Mouse (Mus musculus): ENCODE data around the gene Gucd1. TPM values are rescaled to one million over a fixed set of nuclear protein-coding genes. Genes with fewer than 3 reads are reported as not detected.

The Gucd1 gene
- polyA plus RNA-seq, 1 experiment from 2014 or later, result 30.0 TPM

- Histone ChIP-seq H3K4me3 (ENCODE audit: low read depth, low read length) (no peak overlapping the region), H3K4me1 (replicated peaks; ENCODE audit: control insufficient read depth, insufficient read depth, low read length) (no peaks in the 10 kb centered on the region; the same call in 1 of the 2 replicates), H3K4me2 (ENCODE audit: low read depth, low read length, severe bottlenecking) (no peak overlapping the region), H3K9ac (ENCODE audit: low read length) (no peak overlapping the region), H3K27ac (ENCODE audit: low read depth, low read length) (no peak overlapping the region), H3K9me3 (ENCODE audit: control insufficient read depth, low read length) (no peaks in the 10 kb centered on the region), H3K36me3 (ENCODE audit: control insufficient read depth, insufficient read depth, low read length) (no peaks in the 10 kb centered on the region), H3K27me3 (ENCODE audit: control insufficient read depth, insufficient read depth, low read length) (no peaks in the 10 kb centered on the region)
- ATAC-seq (replicated peaks; ENCODE audit: low FRiP score) (no peak), DNase-seq (ENCODE audit: low spot score) (no peak)
- 67% methylated on average over 12 of the region's 12 CpGs for WGBS
Measured at GRCm38 (mm10) chr10:75551175-75551574, 33.4 kb upstream of the Gucd1 start.

- Histone ChIP-seq H3K4me3 (ENCODE audit: low read depth, low read length) (no peak overlapping the region), H3K36me3 (ENCODE audit: control insufficient read depth, insufficient read depth, low read length) (no peaks in the 10 kb centered on the region), H3K27ac (ENCODE audit: low read depth, low read length) (no peak overlapping the region), H3K4me1 (replicated peaks; ENCODE audit: control insufficient read depth, insufficient read depth, low read length) (no peaks in the 10 kb centered on the region), H3K27me3 (ENCODE audit: control insufficient read depth, insufficient read depth, low read length) (no peaks in the 10 kb centered on the region), H3K9me3 (ENCODE audit: control insufficient read depth, low read length) (0 out of 2 replicates have a peak, but pooled peaks cover 2% of the 10 kb centered on the region), H3K9ac (ENCODE audit: low read length) (no peak overlapping the region), H3K4me2 (ENCODE audit: low read depth, low read length, severe bottlenecking) (no peak overlapping the region)
- 86% methylated on average over 7 of the region's 7 CpGs for WGBS
- ATAC-seq (replicated peaks; ENCODE audit: low FRiP score), result no peak
- no peak for DNase-seq (ENCODE audit: low spot score)
Measured at GRCm38 (mm10) chr10:75549886-75550285, 32.1 kb upstream of the Gucd1 start.

DNA sequence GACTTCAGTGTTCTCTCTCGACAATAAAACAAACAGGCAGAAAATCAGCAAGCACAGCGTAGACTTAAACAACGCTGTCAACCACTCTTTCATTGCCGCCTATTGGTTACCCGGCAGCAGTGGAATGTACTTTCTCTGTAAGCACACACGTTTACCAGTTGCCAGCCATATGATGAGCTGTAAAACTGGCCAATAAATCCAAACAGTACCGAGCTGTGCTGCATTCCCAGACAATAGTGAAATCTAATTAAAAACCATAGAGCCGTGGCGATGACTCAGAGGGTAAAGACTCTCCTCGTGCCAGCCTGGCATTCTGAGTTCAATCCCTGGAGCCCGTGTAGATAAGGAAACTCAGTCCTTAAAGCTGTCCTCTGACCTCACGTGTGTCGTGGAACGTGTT is 30.7 kb upstream of the Gucd1 start:
- ATAC-seq (replicated peaks; ENCODE audit: low FRiP score) (no peak), DNase-seq (ENCODE audit: low spot score) (no peak)
- 82% methylated on average over 14 of the region's 14 CpGs for WGBS

GRCm38 (mm10) chr10:75547901-75548300 is 30.1 kb upstream of the Gucd1 start:
- DNase-seq (ENCODE audit: low spot score) (no peak), ATAC-seq (replicated peaks; ENCODE audit: low FRiP score) (no peak)
- Histone ChIP-seq H3K27ac (ENCODE audit: low read depth, low read length) (no peak overlapping the region), H3K36me3 (ENCODE audit: control insufficient read depth, insufficient read depth, low read length) (no peaks in the 10 kb centered on the region), H3K9ac (ENCODE audit: low read length) (no peak overlapping the region), H3K4me1 (replicated peaks; ENCODE audit: control insufficient read depth, insufficient read depth, low read length) (no peaks in the 10 kb centered on the region), H3K9me3 (ENCODE audit: control insufficient read depth, low read length) (0 out of 2 replicates have a peak, but pooled peaks cover 2% of the 10 kb centered on the region), H3K4me2 (ENCODE audit: low read depth, low read length, severe bottlenecking) (no peak overlapping the region), H3K27me3 (ENCODE audit: control insufficient read depth, insufficient read depth, low read length) (no peaks in the 10 kb centered on the region), H3K4me3 (ENCODE audit: low read depth, low read length) (no peak overlapping the region)
- 74% methylated on average over 7 of the region's 7 CpGs for WGBS

More for the DNA sequence above, 30.7 kb upstream of the Gucd1 start:
- Histone ChIP-seq H3K4me1 (replicated peaks; ENCODE audit: control insufficient read depth, insufficient read depth, low read length) (no peaks in the 10 kb centered on the region), H3K36me3 (ENCODE audit: control insufficient read depth, insufficient read depth, low read length) (no peaks in the 10 kb centered on the region), H3K9me3 (ENCODE audit: control insufficient read depth, low read length) (0 out of 2 replicates have a peak, but pooled peaks cover 2% of the 10 kb centered on the region), H3K27ac (ENCODE audit: low read depth, low read length) (no peak overlapping the region), H3K27me3 (ENCODE audit: control insufficient read depth, insufficient read depth, low read length) (no peaks in the 10 kb centered on the region), H3K9ac (ENCODE audit: low read length) (no peak overlapping the region), H3K4me2 (ENCODE audit: low read depth, low read length, severe bottlenecking) (no peak overlapping the region), H3K4me3 (ENCODE audit: low read depth, low read length) (no peak overlapping the region)

DNA sequence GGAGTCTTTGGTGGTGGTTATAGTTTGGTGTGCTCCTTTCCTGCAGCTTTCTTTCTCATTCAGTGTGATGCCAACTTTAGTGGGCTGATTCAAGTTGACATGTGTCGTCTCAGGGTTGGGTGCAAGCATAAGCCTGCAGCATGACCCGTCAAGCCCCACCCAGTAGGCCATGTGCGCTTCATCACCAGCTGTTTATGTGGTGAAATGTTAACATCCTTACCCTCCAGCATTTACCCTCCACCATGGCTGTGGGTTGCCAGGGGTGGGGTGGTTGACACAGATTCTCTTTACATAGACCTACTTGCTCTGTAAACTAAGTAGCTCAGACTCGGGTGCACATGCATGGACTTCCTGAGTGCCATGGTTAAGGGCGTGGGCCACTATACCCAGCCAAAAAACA is 18.4 kb upstream of the Gucd1 start:
- Histone ChIP-seq H3K27ac (ENCODE audit: low read depth, low read length) (no peak overlapping the region), H3K9me3 (ENCODE audit: control insufficient read depth, low read length) (no peaks in the 10 kb centered on the region), H3K4me1 (replicated peaks; ENCODE audit: control insufficient read depth, insufficient read depth, low read length) (no peaks in the 10 kb centered on the region), H3K4me3 (ENCODE audit: low read depth, low read length) (no peak overlapping the region), H3K9ac (ENCODE audit: low read length) (no peak overlapping the region), H3K36me3 (ENCODE audit: control insufficient read depth, insufficient read depth, low read length) (peaks cover 5% of the 10 kb centered on the region; the same call in 1 of the 2 replicates), H3K4me2 (ENCODE audit: low read depth, low read length, severe bottlenecking) (no peak overlapping the region), H3K27me3 (ENCODE audit: control insufficient read depth, insufficient read depth, low read length) (no peaks in the 10 kb centered on the region)
- no peak for DNase-seq (ENCODE audit: low spot score)
- ATAC-seq (replicated peaks; ENCODE audit: low FRiP score), result no peak
- 96% methylated on average over 5 of the region's 5 CpGs for WGBS

- ATAC-seq (replicated peaks; ENCODE audit: low FRiP score), result no peak
- Histone ChIP-seq H3K27ac (ENCODE audit: low read depth, low read length) (no peak overlapping the region), H3K4me3 (ENCODE audit: low read depth, low read length) (no peak overlapping the region), H3K4me2 (ENCODE audit: low read depth, low read length, severe bottlenecking) (no peak overlapping the region), H3K4me1 (replicated peaks; ENCODE audit: control insufficient read depth, insufficient read depth, low read length) (no peaks in the 10 kb centered on the region), H3K9ac (ENCODE audit: low read length) (no peak overlapping the region), H3K36me3 (ENCODE audit: control insufficient read depth, insufficient read depth, low read length) (peaks cover 5% of the 10 kb centered on the region; the same call in 1 of the 2 replicates), H3K27me3 (ENCODE audit: control insufficient read depth, insufficient read depth, low read length) (no peaks in the 10 kb centered on the region), H3K9me3 (ENCODE audit: control insufficient read depth, low read length) (no peaks in the 10 kb centered on the region)
- WGBS, result 90% methylated on average over 2 of the region's 2 CpGs
- no peak for DNase-seq (ENCODE audit: low spot score)
Measured at GRCm38 (mm10) chr10:75535423-75535822, 17.7 kb upstream of the Gucd1 start.

DNA sequence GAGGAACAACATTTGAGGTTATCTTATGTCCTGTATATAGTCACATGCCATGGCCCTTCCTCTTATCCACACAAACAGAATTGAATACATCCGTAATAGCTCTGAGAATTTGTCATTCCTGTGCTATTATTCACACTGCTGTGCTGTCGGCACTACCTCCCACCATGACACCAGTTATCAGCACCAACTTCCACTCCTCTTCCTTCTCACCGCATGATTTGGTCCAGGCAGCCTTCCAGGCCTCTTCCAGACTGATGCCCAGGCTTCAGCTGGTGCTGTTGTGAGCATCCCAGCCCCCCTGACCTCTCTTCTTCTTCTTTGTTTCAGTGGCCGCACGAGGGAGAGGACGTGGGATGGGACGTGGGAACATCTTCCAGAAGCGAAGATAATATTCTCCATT is 17.2 kb upstream of the Gucd1 start:
- WGBS, result 93% methylated on average over 8 of the region's 8 CpGs
- no peaks in the 10 kb centered on the region for H3K4me1 ChIP-seq (replicated peaks; ENCODE audit: control insufficient read depth, insufficient read depth, low read length)
- H3K36me3 ChIP-seq (ENCODE audit: control insufficient read depth, insufficient read depth, low read length), result peaks cover 5% of the 10 kb centered on the region; the same call in 1 of the 2 replicates

DNA sequence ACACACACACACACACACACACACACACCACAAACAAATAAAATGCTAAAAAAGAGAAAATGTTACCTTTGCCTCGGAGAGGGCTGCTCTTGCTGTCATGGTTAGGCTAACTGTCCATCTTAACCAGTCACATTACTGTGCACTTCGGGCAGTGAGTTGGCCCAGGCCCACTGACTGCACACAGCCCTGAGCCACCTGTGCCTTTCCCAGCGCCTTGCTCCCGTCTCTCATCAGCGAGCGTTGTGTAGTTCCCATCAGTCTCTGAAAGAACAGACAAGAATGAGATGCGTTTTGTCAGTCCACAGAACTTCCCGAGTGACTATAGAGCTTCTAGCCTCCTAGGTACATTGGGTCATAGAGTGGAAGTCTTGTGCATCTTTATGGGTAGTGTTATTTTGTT is 16.4 kb upstream of the Gucd1 start:
- Histone ChIP-seq H3K9ac (ENCODE audit: low read length) (no peak overlapping the region), H3K27ac (ENCODE audit: low read depth, low read length) (no peak overlapping the region), H3K4me2 (ENCODE audit: low read depth, low read length, severe bottlenecking) (no peak overlapping the region), H3K4me3 (ENCODE audit: low read depth, low read length) (no peak overlapping the region), H3K27me3 (ENCODE audit: control insufficient read depth, insufficient read depth, low read length) (no peaks in the 10 kb centered on the region), H3K36me3 (ENCODE audit: control insufficient read depth, insufficient read depth, low read length) (peaks cover 5% of the 10 kb centered on the region; the same call in 1 of the 2 replicates), H3K9me3 (ENCODE audit: control insufficient read depth, low read length) (no peaks in the 10 kb centered on the region), H3K4me1 (replicated peaks; ENCODE audit: control insufficient read depth, insufficient read depth, low read length) (no peaks in the 10 kb centered on the region)
- DNase-seq (ENCODE audit: low spot score), result no peak
- WGBS, result 92% methylated on average over 8 of the region's 8 CpGs
- ATAC-seq (replicated peaks; ENCODE audit: low FRiP score), result no peak

More for the DNA sequence above, 17.2 kb upstream of the Gucd1 start:
- DNase-seq (ENCODE audit: low spot score) (no peak), ATAC-seq (replicated peaks; ENCODE audit: low FRiP score) (no peak)
- Histone ChIP-seq H3K9ac (ENCODE audit: low read length) (no peak overlapping the region), H3K27me3 (ENCODE audit: control insufficient read depth, insufficient read depth, low read length) (no peaks in the 10 kb centered on the region), H3K9me3 (ENCODE audit: control insufficient read depth, low read length) (no peaks in the 10 kb centered on the region), H3K4me3 (ENCODE audit: low read depth, low read length) (no peak overlapping the region), H3K4me2 (ENCODE audit: low read depth, low read length, severe bottlenecking) (no peak overlapping the region), H3K27ac (ENCODE audit: low read depth, low read length) (no peak overlapping the region)

- H3K4me2 ChIP-seq (ENCODE audit: low read depth, low read length, severe bottlenecking), result no peak overlapping the region
- 94% methylated on average over 9 of the region's 9 CpGs for WGBS
- no peak overlapping the region for H3K27ac ChIP-seq (ENCODE audit: low read depth, low read length)
- no peak overlapping the region for H3K9ac ChIP-seq (ENCODE audit: low read length)
- no peak for DNase-seq (ENCODE audit: low spot score)
- no peaks in the 10 kb centered on the region for H3K9me3 ChIP-seq (ENCODE audit: control insufficient read depth, low read length)
- H3K4me1 ChIP-seq (replicated peaks; ENCODE audit: control insufficient read depth, insufficient read depth, low read length), result no peaks in the 10 kb centered on the region
- H3K27me3 ChIP-seq (ENCODE audit: control insufficient read depth, insufficient read depth, low read length), result no peaks in the 10 kb centered on the region
- H3K4me3 ChIP-seq (ENCODE audit: low read depth, low read length), result no peak overlapping the region
- H3K36me3 ChIP-seq (ENCODE audit: control insufficient read depth, insufficient read depth, low read length), result peaks cover 7% of the 10 kb centered on the region; the same call in 1 of the 2 replicates
- no peak for ATAC-seq (replicated peaks; ENCODE audit: low FRiP score)
Measured at GRCm38 (mm10) chr10:75531532-75532090, 13.8 kb upstream of the Gucd1 start.

All from forebrain, embryonic 11.5 days (tissue).